Mouse (Mus musculus) layer of hippocampus, postnatal 10 days (tissue): ENCODE results near the gene Cdk1. TPM values are rescaled to one million over a fixed set of nuclear protein-coding genes. Genes with fewer than 3 reads are reported as not detected.
A peak's percentile ranks its signal among the peaks of the same experiment; 100 is the strongest.

Source experiments
- DNase-seq, 2 experiments: peaks; one replicate each; pipeline ENCODE4 v3.0.0; 2021; ENCODE audit warnings: low spot score in 2 of 2
- total RNA-seq, 2 experiments: library from RNA; stranded (reverse); gene quantifications; 2 replicates each; pipeline ENCODE4 v1.2.3; 2021

Gene Cdk1
- total RNA-seq, 2 experiments from 2014 or later = 6.4 to 12.1 TPM

DNA sequence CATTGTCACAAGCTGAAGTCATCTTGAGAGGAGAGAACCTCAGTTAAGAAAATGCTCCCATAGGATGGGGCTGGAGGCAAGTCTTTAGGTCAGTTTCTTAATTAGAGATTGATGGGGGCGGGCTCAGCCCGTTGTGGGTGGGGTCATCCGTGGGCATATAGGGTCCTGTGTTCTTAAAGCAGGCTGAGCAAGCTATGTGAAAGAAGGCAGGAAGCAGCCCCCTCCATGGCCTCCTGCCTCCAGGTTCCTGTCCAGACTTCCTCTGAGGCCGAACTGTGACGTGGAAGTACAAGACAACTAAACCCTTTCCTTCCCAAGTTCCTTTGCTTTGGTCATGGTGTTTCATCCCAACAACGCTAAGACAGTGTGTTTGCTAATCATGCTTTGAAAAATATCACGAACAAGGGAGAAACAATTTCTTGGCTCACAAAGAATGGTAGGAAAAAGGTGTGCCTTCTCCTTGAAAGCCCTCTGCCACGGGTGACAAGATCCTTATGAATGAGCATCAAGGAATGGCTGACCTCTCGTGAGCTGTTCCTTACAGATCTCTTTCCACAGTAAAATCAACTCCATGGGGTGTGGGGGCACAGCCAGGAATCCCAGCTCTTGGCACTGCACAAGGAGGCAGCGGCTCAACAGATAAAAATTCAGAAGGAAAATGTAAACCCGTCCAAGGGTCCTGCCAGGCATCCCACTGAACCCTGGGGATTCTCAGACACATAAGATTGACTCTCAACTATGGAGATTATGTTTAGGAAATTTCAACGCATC lies 1.5 kb downstream of the Cdk1 start:
- DNase-seq = no peak

DNA sequence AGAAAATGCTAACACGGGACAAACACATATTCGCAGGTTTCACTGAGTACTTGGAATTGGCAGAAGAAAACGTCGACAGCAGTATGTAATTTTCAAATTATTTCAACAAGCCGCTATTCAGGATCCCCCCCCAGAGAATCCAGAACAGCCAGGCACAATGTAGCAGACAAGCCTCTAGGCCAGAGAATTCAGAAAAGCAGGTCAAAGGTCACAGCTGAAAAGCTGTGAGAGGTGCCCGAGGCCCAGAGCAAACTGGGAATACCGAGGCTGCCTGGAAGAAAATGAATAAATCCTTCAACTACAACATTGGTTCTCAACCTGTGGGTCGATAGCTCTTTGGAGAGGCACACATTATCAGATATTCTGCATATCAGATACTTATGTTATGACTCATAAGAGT lies 4.5 kb downstream of the Cdk1 start:
- no peak for DNase-seq

DNA sequence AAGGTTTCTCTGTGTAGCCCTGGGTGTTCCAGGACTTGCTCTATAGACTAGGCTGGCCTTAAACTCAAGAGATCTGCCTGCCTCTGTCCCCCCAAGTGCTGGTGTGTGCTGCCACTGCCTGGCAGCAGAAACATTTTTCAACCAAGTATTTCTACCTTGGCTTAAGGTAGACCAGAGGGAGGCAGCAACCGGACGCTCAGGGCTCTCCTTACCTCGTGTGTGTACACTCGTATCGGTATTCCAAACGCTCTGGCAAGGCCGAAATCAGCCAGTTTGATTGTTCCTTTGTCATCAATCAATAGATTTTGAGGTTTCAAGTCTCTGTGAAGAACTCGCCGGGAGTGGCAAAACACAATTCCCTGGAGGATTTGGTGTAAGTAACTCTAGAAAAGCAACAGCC lies 10.4 kb downstream of the Cdk1 start:
- no peak for DNase-seq

DNA sequence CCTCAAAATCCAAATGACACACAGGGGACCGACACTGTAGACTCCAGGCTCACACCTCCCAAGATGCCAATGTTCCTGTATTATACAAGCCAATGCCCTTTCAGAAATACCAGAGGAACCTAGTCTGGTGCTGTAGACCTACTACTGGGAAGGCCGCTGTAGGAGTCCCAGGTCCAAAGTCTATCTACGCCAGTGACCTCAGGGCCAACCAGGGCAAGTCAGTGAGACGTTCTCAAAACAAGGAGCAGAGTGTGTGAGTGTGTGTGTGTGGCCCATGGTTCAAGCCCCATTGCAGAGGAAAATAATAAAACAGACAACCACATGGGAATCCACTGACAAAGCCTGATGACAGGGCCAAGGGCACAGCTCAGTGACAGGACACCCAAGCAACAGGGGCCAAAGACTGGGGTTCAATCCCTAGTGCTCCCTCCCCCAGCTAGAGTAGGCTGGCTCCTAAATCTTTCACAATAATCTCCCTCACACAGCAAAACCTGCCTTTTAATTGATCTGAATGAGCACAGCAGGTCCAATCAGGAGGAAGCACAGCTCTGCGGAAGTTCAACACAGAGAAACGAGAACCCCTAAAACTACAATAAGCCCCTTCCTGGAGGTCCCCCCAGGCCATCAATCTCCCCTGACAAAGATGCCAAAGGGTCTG lies 11.0 kb downstream of the Cdk1 start:
- no peak for DNase-seq

DNA sequence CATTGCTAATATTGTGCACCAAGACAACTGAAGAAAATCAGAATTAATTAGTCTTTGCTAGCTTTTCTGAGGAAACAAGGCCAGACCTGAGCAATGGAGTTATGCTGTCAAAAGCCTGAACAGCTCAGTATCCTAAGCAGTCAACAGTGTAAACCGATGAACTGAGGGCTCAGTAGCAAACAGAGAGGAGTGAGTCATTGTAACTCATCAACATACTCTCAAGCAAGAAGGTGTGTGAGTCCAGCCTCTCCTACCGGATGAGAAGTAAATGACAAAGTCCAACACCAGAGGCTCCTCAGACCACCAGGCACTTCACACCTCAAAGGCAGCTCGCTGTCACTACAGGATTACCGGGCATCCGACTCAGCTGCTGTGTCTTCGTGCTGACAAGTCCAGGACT lies 12.7 kb downstream of the Cdk1 start:
- no peak for DNase-seq

DNA sequence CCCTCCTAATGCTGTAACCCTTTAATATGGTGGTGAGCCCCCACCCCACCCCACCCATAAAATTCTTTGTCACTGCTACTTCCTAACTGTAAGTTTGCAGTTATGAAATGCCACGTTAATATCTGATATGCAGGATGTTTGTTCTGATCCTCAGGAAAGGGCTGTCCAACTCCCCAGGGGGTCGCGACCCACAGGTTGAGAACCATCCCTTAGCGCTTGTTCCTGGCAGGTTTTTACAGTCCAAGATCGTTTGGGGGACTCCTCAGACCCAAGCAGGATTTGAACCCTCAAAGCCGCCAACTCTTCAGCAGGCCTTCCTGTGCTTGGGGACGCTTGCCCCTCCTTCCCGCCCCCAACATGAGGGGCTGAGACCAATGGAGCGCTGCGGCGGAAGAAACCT lies 16.5 kb downstream of the Cdk1 start:
- no peak for DNase-seq

DNA sequence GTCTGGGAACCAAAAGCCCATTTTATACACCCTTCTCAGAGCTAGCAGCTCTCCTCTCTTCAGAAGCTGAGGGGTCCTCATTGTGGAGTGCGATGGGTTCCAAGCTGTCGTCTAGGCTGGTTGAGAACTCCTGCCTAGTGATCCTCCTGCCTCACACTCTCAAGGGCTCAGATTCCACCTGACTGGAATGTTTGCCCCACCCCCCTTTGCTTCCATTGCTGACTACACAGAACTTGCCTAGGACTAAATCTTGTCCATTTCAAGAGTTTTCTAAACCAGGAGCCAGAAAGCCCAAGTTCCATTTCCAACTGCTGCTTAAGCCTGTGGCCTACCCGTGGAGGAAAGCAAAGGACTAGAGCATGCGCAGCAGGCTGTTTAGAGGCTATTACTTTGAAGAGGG lies 17.1 kb downstream of the Cdk1 start:
- DNase-seq = no peak

DNA sequence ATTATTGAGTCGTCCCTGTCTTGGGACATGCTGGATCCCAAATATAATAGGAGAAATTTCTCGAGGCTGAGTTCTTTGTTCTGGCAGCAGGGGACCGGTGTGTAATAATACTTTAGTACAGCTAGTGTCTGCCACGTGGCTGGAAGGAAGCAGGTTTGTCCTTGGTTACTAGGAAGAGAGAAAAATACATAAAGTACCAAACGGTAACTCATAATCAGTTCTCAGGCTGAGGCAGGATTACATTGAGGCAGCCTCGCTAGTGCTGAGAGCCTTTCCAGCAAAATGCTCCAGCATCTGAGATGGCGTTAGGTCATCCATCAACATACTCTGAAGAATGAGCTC lies 17.6 kb downstream of the Cdk1 start:
- DNase-seq = peak in 1 of 2 experiments; percentile 23

DNA sequence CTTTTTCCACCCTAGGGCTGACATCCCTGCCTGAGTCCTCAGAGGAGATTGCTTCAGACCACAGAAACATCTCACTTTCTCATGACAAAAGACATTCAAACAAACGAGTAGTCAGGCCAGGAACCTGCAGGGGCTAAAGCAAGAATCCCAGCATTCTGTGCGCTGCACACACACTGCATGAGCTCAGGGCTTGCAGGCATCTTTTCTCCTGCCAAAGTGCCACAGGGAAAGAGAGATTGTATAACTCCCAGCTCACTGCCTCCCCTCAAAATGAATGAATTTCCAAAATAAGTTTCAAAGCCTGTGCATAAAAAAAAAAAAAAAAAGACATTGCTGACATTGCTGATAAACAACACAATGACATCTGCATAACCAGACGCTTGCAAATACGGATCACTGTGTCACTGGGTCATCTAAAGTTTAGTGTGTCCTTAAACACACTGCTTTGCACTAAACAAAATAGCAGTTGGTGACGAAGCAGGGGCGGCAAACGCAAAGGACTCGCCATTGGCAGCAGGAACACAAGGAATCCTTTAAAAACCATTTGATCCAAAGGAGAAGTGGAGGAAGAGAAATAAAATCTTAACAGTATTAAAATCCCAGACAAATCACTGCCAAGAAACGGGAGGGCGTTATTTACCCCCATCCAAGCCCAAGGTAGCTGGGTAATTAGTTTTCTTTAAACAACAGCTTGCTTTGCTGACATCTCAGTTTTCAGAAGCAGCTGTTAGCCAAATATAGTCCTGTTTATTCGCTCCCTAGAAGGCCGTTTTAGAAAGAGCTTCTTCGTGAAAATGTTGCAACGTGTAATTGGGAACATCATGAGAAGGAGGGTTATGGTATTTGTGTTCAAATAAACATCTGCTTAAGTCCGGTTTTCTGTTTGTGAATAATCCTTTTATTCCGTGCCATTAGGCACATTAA lies 18.2 kb downstream of the Cdk1 start:
- peak in 1 of 2 experiments; percentile 25 for DNase-seq

DNA sequence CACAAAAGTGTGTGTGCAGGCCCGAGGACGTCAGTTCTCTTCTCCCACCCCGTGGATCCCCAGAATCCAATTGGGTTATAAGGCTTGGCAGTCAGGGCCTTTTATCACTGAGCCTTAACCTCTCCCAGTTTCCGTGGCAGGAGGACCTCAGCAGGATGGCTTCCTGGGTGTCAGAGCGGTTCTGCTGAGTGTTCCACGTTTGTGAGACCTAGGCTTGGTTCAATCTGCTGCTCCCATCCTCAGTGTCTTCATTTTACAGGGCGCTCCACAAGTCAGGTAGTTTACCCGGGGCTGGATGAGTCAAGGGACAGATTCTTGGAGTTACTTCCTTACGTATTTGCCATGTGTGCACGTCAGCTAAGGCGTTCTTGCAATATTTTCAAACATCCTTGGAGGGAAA lies 19.5 kb downstream of the Cdk1 start:
- no peak for DNase-seq

DNA sequence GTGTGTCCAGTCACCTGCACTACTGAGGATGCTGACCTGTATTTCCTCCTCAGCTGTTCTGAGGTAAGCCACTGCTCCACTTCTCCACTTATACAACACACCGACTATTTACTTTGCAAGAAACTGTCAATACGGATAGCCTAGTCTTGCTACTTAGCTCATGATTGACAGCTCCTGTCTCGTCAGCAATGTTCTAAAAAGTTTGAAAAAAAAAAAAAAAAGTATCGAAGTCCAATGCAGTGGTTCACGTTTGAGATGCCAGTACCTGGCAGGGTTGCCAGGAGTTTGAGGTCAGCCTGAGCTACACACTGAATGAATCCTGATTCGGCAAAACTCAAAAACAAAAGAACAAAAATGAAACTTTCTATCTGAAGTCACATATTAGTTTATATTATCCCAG lies 21.5 kb downstream of the Cdk1 start:
- DNase-seq = no peak

DNA sequence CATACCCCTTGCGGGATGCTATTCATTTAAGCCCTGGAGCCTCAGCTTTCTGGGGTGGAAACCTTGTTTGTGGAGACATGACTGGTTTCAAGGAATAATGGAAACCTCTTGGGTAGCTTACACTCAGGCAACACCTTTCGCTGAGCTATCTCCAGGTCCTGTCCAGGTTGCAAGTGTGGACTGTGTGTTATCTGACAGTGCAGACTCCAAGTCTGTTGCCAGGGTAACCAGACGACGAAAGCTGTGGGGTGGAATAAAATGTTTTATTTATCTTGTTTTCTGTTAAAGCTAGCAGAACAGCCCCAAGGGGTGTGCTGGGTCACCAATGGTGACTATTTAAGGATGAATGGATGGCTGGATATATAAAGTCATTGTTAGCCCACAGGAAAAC lies 24.1 kb downstream of the Cdk1 start:
- no peak for DNase-seq

DNA sequence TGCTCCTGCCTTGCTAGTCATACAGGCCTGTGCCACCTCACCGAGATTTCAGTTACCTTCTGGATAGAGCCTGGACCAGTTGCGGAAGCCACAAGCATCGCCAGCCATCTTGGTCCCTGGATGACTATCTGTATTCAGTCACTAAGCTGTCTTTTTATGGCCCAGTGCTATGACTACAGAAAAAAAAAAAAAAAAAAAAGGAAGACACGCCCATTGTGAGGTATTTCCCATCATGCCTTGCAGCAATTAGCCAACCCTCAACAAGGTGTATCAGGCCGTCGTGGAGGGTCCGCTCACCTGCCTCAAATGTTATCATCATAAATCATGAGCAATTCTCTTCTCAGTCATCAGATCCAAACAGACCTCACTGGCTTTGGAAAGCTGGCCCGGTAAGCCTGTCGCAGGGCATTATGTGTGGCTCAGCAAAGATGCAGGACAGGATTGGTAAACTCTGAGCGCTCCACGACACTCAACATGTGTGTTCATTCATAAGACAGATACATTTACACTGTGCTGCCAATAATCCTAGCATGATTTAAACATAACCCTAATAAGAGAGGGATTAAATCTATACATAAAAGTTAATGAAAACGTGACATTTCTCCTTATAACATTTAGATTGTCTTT lies 24.6 kb downstream of the Cdk1 start:
- no peak for DNase-seq

DNA sequence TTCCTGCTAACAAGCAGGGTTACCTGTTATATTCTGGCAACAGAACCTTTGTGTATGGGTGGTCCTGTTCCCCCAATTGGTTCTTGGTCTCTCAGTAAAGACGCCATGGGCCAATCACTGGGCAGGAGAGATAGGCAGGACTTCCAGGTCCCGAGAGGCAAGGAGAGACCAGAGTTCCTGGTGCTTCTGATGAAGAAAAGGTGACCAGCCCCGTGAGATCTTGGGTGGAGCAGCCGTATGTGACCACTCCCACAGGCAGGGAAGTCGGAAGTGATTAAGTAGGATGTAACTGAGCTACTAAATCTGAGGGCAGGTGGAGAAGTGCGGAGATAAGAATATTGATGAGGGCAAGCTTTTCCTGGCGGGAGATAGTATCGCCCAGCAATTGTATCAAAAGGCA lies 25.4 kb downstream of the Cdk1 start:
- no peak for DNase-seq

DNA sequence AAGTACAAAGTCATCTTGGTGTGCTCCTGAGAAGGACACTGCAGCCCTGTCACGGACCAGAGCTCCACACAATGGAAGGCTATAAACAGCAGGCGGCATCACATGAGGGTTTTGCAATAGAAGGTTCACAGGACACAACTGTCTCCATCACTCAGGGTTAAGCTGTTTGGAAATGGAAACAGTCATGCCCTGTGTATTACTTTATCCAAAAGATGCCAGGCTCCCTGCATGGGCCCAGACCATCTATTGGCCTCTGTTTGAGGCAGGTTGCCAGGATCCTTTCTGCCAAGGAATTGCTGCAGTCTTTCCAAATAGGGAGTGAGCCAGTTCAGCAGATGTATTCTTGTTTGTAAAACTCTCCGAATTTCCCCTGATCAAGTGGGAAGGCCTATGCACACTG lies 26.3 kb downstream of the Cdk1 start:
- DNase-seq = peak; percentile 82

DNA sequence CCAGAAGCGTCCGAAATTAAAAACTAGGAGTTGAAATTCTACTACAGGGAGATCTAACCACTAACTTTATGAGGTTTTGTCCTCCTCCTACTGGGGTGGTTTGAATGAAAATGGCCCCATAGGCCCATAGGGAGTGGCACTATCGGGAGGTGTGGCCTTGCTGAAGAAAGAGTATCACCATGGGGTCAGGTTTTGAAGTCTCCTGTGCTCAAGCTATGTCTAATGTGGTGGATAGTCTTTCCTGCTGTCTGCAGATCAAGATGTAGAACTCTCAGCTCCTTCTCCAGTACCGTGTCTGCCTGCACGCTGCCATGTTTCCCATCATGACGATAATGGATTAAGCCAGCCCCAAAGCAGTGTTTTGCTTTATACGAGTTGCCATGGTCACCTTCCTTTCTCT lies 27.9 kb downstream of the Cdk1 start:
- no peak for DNase-seq

DNA sequence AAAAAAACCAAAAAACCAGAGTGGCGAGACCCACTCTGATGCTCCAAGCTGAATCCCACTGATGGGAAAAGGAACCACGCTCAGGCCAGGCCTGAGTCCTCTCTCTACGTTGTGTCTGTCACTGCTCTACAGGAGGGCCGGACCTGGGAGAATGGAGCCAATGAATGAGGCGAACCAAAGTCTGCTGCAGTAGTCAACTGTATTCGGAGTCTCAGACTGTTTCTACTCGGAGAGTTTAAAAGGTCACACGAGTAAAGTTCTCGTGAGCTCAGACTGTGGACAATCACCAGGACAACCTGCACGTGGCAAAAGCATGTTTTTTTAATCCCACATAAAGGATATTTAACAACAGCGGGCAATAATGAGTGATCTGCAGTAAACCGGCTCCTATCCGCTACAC lies 28.8 kb downstream of the Cdk1 start:
- no peak for DNase-seq

DNA sequence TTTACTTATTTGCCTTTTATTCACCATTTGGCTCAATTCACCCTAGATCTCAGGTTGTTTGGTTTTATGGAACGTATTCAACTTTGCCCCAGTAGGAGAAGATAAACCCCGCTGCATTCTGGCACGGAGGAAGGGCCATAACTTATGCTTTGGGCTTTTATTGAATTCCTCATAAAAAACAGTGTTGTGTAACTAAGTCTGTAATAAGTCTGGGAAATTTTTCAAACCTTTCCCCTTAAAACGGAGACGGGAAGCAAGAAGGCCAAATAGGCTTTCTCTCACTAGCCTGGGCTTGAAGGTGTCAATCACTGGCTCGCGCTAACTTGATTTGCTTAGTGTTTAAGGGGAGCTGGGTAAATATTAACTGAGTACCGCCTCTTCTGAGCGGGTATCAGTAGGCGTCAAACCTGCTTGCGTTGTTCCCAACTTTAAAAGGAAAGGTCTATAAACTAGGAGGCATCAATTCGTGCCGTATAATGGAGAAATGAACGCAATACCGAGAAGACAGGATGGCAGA lies 31.2 kb downstream of the Cdk1 start:
- DNase-seq = no peak

DNA sequence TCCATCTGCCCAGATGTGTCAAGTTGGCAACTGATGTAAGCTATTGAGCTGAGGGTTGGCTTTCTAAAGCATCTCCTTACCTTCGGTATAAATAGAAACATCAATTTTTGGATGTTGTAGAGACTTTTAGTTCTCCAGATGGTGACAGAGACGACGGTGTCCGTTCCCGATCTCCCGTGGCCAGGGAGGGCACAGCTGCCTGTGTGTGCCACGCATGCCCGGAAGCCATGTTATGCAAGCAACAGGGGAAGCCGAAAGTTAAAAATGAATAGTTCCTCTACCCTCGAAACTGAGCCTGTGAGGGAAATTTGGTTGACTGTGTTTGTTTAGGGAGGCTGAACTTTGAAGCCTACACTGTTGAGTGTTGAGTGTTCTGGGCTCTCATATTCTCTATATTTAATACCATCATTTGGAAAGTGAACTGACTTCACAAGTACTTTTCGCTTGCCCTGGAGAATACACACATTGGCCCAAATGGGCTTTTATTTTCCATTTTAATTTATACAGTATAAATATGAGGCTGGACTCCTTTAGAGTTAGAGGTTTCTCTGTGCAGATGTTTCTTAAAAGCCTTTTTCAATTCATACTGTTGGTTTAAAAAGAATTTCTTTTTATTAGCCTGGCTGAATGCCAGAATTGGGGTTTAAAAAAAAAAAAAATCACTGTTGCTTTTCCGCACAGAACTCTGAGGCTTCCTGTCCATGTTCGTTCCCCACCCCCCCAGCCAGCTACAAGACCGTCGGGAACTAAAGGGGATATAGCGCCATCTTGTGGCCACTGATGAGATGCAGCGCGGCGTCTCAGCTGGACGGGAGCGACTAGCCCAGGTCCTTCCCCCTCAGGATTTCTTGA lies 31.8 kb downstream of the Cdk1 start:
- DNase-seq = peak; percentile 85 to 86

DNA sequence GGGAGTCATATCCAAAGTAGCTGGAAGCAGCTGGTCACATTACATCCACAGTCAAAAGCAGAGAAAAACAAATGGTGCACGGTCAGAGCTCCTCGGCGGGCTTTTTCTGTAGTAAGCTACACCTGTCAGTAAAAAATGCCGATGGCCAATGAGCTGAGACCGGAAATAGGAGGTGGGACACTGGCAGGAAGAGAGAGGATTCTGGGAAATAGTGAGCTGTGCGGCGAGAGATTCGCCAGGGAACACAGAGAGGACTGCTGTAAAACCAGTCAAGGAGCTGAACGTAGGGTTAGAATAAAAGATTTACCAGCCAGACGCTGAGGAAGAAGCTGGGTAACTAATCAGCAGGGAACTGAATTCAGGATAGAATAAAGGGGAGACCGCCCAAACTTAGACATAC lies 34.2 kb downstream of the Cdk1 start:
- no peak for DNase-seq

DNA sequence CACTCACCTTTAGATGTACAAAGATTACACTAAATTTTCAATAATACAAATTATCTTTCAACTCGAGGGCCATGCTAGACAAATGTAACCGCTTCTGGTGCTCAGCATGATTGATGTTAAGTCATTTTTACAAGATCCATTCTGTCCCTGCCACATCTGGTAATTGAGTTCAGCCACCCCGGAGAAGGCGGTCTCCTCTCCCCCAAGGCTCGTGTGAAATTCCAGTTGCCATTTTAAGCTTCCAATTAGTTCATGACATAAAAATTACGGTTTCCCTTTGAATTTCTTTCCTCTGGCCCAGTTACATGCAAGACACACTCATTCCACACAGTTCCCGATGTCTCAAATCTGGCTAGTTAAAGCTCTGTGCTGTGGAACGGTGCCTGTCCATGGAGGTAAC lies 38.8 kb downstream of the Cdk1 start:
- no peak for DNase-seq
